Mouse (Mus musculus) MN1 (cell line): ENCODE data around the gene Ap1ar.
"Not testable (repeated sequence)": the region's sequence is repeated elsewhere in the genome, so short reads cannot be mapped to it uniquely, and the experiment has no call there.

Experiments
- DNase-seq: peaks from one replicate; pipeline ENCODE4 v3.0.0-alpha.2; 2016; ENCODE audit warnings: low spot score

Ap1ar gene

DNA sequence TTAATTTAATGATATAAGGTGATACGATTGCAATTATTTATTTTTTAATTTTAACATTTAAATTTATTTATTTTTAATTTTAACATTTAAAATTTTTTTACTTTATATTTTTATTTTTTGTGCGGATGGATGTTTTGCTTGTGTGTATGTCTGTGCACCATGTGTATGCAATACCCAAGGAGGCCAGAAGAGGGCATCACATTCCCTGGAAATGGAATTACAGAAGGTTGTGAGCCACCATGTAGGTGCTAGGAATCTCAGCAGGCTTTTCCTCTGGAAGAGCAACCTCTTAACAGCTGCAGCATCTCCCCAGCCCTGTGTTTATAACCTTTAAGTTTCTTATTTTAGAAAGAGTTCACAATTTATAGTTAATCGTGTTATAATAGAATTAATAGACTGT lies 41.6 kb downstream of the Ap1ar start:
- no peak for DNase-seq

GRCm38 (mm10) chr3:127793022-127793421 lies 44.3 kb downstream of the Ap1ar start:
- no peak for DNase-seq

DNA sequence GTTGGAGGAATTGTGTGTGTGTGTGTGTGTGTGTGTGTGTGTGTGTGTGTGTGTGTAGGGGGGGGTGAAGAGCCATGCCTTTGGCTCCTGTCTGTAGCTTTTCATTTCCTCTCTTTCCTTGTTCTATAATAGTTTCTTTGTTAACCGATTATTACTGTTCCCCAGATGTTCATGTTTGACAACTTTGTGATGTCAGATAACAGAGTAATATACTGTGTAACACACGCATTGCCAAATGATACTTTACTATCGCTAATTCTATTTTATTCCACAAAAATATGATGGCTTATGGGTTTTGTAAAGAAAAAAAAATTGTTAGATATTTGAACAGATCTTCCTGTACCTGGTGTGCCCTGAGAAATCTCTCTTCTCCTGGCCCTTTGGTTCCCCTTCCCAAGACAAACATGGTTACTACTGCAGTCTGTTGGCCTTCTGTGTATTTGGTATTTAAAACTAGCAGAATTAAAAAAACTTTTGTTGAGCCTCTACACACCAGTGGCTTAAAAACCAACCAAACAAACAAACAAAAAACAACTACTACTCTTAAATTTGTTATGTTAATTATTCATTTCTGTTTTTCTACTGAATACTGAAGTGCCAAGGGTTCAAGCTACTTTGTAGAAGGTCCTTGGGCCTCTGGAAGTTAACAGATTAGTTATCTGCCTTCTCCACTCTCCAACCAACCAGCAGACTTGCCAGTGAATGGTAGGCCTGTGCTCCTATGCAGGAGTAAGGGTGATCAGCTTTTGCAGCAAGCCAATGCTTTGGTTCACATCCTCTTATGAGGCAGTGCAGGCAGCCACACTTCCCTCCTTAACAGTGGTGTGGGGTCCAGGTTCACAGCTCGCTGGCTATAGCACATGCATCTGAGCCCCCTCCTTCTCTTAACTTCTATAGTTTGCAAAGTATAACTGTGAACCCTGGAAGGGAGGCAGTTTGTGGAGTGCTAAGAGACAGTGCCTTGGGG lies 45.4 kb downstream of the Ap1ar start:
- DNase-seq, result no peak

DNA sequence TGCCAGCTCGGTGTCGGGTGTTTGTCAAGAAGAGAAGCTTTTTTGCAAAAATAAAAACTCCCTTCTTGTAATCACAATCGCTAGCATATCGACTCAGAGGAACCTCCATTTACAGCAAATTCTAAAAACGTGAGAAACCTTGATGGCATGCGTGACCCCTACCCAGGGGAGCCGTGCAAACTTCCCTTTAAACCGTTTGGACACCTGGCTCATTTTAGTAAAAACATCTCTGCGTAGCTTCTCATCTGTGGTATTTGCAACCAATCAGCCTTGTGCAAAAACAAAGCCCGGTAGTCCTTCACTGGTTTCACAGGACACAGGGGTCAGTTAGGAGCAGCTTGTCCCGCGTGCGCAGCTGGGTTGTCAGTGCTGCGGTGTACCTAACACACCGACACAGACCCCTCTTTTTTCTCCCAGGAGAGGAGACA lies 46.3 kb downstream of the Ap1ar start:
- no peak for DNase-seq

- DNase-seq, result no peak
Measured at GRCm38 (mm10) chr3:127790234-127791055, 46.9 kb downstream of the Ap1ar start.

- DNase-seq, result no peak
Measured at GRCm38 (mm10) chr3:127789500-127790191, 47.7 kb downstream of the Ap1ar start, which contains the start of gene Tifa. Tifa (plus strand) TSS chr3:127789805.

- DNase-seq, result no peak
Measured at GRCm38 (mm10) chr3:127788919-127789318, 48.4 kb downstream of the Ap1ar start.

GRCm38 (mm10) chr3:127788038-127788437 lies 49.3 kb downstream of the Ap1ar start:
- no peak for DNase-seq

DNA sequence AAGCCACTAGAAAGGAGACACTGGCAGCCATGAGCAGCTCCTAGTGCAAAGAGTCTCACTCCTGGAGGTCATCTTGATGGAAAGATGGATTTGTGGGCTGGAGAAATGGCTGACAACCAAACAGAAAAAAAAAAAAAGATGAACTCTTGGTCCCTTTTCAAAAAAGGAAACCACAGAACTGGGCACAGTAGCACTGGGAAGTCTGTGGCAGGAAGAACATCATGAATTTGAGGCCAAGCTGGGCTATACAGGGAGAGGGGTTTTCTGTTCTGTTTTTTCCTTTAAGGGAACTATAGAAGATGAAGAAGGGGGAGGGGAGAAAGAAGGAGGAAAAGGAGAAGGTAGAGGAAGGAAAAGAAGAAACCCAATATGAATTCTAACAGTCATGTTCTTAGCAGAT lies 50.3 kb downstream of the Ap1ar start:
- no peak for DNase-seq

DNA sequence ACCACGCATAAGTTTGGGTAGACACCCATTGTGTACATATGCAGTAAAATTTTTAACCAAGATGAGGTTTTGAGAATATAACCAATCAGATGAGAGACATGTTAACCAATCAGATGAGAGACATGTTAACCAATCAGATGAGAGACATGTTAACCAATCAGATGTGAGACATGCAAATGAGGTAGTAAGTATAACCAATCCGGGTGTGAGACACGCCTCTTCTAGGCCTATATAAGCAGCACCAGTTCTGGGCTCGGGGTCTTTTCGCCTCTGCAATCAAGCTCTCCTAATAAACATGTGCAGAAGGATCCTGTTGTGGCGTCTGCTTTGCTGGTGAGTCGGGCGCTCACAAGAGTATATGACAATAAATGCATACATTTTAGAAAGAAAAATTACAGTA lies 53.6 kb downstream of the Ap1ar start:
- DNase-seq, result not testable (repeated sequence)

DNA sequence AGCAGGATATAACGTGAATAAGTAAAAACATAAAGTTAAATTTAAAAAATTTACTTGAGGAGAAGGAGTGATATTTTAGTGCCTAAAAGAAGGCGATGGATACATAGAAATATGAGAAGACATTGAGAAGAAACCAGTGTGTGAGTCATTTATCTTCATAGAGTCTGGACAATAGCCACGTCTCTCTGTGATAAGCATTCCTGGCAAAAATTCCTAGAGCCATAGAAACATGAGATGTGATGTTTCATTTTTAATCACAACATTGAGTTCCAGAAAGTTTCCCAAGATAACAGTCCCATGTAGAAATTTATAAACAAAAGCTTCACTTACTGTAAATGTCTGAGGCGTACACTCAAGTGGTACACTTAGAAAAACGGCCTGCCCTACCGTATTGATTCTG lies 54.4 kb downstream of the Ap1ar start:
- no peak for DNase-seq

- no peak for DNase-seq
Measured at GRCm38 (mm10) chr3:127780921-127781320, 56.4 kb downstream of the Ap1ar start.

- DNase-seq, result no peak
Measured at GRCm38 (mm10) chr3:127780021-127780644, 57.2 kb downstream of the Ap1ar start, which contains the start of gene Alpk1. Alpk1 (minus strand) TSS chr3:127780527.

- DNase-seq, result no peak
Measured at GRCm38 (mm10) chr3:127769146-127769545, 68.2 kb downstream of the Ap1ar start.

DNA sequence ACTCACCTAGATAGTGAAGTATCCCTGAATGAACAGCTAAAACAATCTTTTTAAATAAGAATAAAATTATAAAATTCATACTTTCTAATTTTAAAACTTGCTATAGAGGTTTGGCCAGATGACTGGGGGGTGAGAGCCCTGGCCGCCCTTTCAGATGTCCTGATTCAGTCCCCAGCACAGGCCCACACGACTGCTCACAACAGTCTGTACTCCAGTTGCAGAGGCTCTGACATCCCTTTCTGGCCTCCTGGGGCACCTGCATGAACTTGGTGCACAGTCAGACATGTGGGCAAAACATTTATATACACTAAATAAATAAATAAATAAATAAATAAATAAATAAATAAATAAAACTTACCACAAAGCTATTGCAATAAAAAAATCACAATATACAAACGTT lies 71.4 kb downstream of the Ap1ar start:
- DNase-seq, result no peak

DNA sequence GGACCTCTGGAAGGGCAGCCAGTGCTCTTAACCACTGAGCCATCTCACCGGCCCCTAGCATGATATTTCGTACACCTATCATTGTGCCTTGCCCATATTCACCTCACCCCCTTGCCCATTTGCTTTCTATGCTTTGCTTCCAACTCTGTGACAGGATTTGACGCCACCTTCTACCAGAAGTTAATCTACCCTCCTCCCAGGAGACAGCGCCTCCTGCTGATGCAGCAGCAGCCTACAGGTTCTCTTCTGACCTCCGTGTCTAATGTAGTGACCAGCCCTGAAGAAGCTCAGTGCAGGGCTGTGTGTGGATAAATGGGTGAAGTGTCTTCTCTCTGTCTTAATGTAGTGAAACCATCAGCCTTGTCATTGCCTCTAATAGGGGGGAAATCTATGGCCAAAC lies 72.8 kb downstream of the Ap1ar start:
- DNase-seq, result no peak

GRCm38 (mm10) chr3:127763076-127763612 lies 74.2 kb downstream of the Ap1ar start:
- peak; percentile 55 for DNase-seq

DNA sequence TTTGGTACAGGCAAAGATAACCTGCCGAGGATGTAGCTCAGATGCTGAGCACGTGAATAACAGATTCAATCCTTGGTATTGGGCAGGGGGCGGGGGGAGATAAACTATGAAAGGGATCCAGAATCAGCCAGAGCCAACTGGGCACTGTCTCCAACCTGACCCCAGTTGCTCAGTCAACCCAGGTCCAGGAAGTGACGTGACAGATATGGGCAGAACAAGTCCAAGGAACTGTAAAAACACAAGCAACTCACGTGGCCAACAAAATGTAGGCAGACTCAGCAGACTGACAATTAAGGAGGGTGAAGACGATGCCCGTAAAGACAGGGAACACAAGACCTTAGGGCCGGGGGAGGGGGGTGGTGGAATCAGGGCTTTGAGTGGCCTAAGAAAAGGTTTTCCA lies 74.9 kb downstream of the Ap1ar start:
- no peak for DNase-seq

DNA sequence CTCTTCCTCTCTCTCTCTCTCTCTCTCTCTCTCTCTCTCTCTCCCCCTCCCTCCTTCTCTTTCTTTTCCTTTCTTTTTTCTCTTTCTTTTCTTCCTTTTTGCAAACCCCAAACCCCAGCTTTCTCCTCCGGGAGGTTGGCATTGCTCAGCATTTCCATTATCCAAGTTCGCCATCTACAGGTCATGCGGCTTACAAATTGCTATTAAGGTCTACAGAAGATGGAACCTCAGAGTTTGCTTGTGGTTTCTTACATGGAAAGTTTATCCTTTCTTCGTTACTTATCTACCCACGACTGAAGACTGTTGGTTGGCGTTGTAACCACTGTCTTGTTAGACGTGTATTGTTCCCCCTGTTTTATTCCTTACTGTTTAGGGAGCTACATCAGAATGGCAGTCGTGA lies 78.1 kb downstream of the Ap1ar start:
- DNase-seq, result no peak

GRCm38 (mm10) chr3:127758806-127759205 lies 78.5 kb downstream of the Ap1ar start:
- no peak for DNase-seq

DNA sequence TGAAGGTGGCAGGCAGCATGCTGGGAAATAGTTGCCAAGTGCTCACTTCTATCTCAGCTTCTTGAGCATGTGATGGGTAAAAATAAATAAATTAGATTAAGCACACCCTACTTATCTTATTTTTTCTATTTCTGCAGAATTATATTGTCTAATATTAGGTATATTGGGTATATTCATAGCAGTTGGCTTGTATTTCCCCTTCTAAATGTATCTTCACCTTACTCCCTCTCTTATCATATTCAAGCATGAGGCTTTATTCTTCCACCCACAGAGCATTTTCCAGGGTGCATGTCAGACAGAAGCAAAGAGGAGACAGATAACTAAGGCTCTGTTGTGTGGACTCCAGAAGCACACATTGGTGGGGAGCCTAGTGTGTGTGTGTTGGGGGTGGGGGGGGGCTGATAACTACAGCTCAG lies 79.4 kb downstream of the Ap1ar start:
- no peak for DNase-seq
